Mouse (Mus musculus) urinary bladder, postnatal 36 days (tissue): ENCODE measurements around the gene Mrpl10.

Source experiments
- DNase-seq, 2 experiments: peaks; one replicate each; pipeline ENCODE4 v3.0.0; 2022; ENCODE audit warnings: low spot score in 2 of 2, mixed read lengths in 1 of 2

Gene Mrpl10

DNA sequence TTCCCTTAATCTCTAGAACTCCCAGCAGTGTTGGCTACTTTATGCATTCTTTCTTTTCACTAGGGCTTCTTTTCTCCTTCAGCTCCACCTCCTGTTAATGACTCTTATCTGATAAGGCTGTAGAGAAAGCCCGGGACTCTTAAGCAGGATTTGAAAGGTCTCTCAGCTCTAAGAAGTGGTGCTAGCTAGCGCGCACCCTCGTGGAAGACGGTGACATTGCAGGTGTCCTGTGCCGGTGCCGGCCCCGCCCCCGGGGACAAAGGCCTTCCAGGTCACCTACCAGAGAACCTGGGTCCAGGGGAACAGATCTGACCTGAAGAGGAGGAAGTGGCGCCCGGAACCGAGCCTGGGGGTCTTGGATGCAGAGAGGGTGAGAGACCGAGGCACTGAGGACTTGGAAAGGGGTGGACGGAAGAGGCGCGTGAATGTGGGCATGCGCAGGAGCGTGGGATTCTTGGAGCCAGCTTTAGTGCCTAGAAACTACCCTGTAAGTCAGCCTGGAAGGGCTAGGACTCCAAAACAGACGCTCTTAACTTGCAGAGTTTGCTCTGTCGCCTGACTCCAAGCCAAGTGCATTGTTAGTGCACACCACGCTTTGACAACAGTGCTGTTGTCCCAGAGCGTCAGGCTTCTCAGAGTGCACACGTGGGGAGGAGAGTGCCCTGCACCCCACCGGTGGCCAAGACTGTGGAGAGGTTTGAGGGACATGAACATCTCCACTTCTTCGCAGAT lies 11.5 kb upstream of the Mrpl10 start, which contains the start of gene Scrn2:
Gene Scrn2, plus strand, starts transcription at position 253 of the 732 bp plus-strand sequence.
- DNase-seq, result peak; percentile 80

DNA sequence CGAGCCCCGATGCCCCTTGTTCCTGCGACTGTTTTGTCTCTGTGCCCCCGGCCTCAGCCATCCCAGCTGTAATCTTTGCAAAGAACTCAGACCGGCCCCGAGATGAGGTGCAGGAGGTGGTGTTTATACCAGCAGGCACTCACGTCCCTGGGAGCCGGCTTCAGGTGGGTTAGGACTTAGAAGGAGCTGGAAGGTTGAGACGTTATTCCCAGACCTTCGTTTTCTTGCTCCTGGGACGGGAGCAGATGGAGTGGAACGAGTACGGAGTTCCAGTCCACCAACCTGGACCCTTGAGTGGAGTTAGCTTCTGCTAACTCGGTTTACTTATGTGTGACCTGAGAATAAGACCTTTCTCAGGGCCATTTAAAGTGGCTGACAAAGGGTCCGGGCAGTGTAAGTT lies 10.9 kb upstream of the Mrpl10 start:
- no peak for DNase-seq

GRCm38 (mm10) chr11:97031977-97032376 lies 9.4 kb upstream of the Mrpl10 start:
- DNase-seq, result no peak

DNA sequence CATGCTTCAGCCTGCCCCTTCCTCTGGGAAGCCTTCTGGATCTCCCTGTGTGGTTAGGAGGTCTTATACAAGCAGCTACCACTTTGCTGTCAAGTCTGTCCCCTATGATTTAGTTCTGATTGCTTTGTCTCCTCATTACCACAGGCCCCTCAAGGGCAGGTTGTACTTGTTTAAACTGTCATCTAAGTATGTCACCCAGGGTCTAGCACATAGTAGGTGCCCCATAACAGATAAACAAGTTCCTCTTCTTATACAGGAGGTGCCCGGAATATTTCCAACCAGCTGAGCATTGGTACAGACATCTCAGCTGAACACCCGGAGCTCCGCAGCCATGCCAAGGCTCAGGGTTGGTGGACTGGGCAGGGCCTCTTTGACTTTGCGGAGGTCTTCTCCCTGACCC lies 8.9 kb upstream of the Mrpl10 start:
- no peak for DNase-seq

DNA sequence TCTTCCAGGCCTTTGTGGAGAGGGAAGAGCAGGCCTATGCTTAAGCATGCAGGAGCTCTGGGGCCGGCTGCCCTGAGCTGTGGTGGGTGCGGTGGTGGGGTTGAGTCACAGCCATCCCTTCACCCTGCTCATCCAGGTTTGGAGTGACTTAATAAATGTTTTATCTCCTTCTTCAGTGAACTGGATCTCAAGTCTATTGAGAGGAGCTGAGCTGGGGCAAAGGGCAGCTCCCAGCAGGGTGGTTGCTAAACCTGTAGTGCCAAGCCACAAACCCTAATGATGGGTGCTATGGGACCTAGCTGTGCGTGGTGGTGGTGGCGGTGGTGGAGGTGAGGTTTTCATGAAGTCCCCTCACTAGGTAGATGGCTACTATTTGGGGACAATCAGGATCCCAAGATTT lies 7.6 kb upstream of the Mrpl10 start:
- DNase-seq, result no peak

DNA sequence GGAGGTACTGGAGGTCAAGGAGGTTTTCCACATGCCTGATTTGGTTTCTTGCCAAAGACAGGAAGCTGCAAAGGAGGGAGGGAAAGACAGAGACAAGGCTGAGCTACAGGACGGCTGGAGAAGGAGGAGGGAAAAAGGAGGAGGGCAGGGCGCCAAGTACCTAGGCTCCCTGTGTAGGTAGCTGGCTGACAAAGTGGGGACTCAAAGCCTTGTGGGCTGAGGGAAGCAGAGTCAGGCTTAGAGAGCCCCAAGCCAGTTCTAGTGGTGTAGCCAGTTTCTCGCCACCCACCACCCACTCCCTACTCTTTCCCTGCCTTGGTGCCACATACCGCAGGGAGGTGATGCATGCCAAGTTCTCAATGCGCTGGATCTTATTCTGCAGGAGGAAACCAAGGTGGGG lies 5.2 kb upstream of the Mrpl10 start:
- no peak for DNase-seq

DNA sequence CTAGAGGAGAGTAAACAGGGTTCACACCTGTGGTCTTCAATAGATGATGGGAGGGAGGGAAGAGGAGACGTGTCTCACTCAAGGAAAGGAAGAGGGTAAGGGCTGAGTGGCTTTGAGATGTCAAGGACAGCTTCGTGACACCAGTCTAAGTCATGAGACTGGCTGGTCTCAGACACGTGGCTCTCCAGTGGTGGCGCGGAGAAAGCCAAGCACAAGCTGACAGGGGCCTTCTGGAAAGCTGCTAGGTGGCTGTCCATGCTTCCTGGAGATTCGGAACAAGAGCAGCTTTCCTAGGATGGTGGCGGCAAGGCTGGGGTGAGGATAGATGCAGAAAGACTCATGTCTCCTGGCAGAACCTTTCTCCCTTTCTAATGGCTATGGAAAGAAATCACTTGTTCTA lies 2.5 kb upstream of the Mrpl10 start:
- no peak for DNase-seq

GRCm38 (mm10) chr11:97040301-97041021 lies 899 bp upstream of the Mrpl10 start:
- DNase-seq, result no peak

DNA sequence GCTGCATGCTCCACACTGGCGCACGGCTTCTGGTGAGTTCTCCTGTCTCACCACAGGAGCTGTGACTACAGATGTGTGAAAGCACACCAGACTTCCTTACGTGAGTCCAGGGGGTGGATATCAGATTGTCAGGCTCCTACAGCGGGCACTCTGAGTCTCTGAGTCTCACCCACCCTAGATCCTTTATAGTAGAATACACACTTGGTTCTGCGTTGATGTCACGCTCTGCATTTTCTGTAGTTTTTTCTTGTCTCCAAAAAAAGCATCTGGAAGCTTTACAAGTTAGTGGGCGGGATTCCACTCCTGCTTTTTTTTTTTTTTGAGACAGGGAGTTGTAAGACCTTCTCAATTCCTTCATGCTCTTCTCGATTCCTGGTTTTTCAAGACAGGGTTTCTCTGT lies 3.5 kb downstream of the Mrpl10 start:
- no peak for DNase-seq

DNA sequence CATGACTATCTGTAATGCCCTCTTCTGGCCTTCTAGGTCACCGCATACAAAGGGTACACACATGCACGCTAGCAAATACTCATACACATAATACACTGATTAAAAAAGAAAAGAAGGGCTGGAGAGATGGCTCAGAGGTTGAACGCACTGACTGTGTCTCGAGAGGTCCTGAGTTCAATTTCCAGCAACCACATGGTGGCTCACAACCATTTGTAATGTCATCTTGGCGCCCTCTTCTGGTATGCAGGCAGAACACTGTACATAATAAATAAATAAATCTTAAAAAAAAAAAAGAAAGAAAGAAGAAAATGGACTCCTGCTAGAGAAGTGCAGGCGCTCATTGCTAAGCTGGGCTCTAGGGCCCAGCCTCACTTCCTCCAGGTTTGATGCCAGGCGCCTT lies 4.5 kb downstream of the Mrpl10 start:
- no peak for DNase-seq

DNA sequence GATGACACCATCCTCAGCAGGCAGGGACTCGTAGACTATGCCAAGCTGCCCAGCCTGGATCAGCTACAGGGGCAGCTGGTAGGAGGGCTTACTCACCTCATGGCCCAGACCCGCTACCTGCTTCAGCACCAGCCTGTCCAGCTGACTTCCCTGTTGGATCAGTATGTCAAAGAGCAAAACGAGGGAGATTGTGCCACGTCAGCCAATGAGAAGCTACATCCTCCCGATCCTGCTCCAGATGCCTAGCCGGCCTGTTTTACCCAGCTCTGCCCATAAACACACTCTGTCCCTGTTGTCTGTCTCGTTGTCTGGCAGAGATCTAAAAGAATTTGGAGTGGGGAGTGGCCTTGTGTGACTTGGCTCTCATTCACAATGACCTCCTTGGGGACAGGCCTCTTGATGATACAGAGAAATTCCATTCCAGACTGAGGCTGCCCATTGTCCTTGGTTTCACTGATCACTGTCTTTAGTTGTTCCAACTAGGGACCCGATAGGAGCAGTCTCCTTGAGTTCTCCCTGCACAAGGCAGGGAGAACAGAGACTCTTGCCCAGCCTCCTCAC lies 6.8 kb downstream of the Mrpl10 start:
- no peak for DNase-seq

DNA sequence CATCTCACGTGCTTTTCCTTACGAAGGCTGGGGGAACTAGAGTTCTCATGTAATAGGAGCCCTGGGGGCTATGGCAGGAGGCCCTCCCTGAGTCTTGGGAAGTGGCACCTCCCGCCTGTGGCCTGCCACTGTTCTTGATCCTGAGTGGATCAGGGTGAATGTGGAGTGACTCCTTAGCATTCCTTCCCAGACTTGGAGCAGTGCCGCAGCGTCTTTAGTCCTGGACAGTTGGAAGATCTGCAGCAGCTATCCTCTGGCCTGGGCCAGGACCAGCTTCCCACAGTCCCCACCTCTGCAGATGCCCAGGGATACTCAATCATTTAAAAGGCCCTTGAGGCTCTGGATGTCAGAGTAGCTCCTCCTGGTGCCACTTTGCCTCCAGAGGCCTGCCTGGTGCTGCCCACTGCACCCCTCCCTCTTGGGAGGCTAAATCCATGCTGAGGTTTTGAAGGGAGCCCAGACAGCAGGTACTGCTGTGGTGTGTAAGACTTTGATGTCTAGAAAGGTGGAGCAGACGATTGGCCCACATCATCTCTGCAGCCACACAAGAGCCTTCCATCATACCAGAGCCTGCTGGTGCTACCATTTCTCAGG lies 8.2 kb downstream of the Mrpl10 start:
- no peak for DNase-seq

- peak; percentile 55 to 71 for DNase-seq
Observed at GRCm38 (mm10) chr11:97050216-97050943, 9.0 kb downstream of the Mrpl10 start, which contains the start of gene Osbpl7. Osbpl7 (plus strand) TSS chr11:97050628.

- DNase-seq, result no peak
Observed at GRCm38 (mm10) chr11:97050944-97051586, 9.7 kb downstream of the Mrpl10 start.

GRCm38 (mm10) chr11:97052219-97052646 lies 10.9 kb downstream of the Mrpl10 start:
- peak in 1 of 2 experiments; percentile 32 for DNase-seq

GRCm38 (mm10) chr11:97063274-97063920 lies 22.0 kb downstream of the Mrpl10 start:
- DNase-seq, result no peak

DNA sequence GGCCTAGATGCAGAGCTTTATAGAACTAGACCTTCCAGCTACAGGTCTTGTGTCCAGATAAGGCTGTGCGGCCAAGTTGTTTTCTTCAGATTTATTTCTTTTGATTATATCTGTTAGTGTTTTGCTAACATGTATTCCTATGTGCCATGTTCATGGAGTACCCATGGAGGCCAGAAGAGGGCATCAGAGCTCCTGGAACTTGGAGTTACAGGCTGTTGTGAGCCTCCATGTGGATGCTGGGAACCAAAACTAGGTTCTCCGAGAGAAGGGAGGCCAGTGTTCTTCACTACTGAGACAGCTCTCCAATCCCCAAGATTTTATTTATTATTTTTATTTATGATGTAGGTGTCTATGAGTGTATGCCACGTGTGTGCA lies 22.5 kb downstream of the Mrpl10 start:
- DNase-seq, result no peak

DNA sequence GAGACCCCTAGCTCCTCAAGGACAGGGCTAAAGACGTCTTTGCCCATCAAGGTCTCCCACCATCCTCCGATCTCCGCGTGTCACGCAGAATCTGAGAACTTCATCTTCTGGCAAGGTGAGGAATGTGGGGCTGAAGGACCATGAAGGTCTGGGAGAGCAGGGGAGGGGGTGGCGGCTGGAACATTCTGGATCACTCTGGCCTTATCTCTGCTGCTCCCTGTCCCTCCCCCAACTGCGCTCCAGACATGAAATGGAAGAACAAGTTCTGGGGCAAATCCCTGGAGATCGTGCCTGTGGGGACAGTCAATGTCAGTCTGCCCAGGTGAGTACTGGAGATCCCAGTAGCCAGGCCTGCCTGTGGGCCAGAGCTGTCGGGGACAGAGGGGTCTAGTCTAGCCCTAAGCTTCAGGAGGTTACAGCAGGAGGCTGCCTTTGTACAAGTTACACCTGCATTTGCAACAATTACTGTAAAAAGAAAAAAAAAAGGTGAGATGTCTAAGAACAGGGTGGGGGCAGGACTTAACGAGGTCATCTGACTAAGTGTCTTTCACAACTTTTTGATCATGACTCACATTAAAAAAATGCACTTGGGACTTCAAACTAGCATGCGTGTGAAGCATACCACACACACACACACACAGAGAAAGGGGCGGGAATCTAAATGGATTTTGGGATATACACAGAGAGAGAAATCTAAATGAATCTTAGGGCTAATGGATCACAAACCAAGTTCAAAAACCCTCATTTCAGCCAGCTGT lies 24.4 kb downstream of the Mrpl10 start:
- no peak for DNase-seq

GRCm38 (mm10) chr11:97066656-97067360 lies 25.4 kb downstream of the Mrpl10 start:
- no peak for DNase-seq
